In the genomic region with DNA sequence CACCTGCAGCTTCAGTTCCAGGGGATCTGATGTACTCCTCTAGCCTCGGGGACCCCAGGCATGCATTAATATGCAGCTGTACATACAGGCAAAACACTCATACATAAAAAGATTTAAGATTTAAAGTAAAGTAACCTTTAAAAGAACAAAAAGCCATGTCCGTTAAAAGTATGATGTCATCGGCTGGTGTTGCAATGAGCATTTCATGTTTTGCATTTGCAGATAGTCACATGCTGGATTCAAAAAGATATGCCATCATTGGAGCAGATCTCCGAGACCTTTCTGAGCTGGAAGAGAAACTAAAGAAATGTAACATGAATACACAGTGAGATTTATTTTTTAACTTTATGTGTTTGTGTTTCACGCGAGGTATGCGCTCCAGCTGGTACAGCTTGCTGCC, we compare ENCODE assay signal across 21 mouse cellular contexts. TPM values are rescaled to one million over a fixed set of nuclear protein-coding genes. Genes with fewer than 3 reads are reported as not detected.
"Had no signal": no experiment of that assay in that cellular context is flagged by ENCODE, and none has a peak within 500 bp of the region (broad histone marks: within the 10 kb centered on the region; RNA-seq: fewer than 3 reads in every experiment).

No protein-coding gene starts in this region.

- ATAC-seq: liver, postnatal 0 days; midbrain, embryonic 13.5 days had no signal

- DNase-seq: kidney, postnatal 10 days; kidney, postnatal 4 days; liver; liver, embryonic 13.5 days; liver, postnatal 0 days; right cerebral cortex, postnatal 4 days; spleen, adult 18-20 months; thymus, adult 18-20 months; thymus, postnatal 14 days had no signal

- H3K9me3 ChIP-seq: limb, embryonic 12.5 days; liver, embryonic 13.5 days; lung, embryonic 15.5 days; midbrain, embryonic 13.5 days; neural tube, embryonic 12.5 days had no signal

- H3K4me1 ChIP-seq: limb, embryonic 12.5 days; lung, embryonic 15.5 days; midbrain, embryonic 13.5 days; neural tube, embryonic 12.5 days had no signal

- H3K4me3 ChIP-seq: left cerebral cortex, adult 2 months; limb, embryonic 12.5 days; liver, embryonic 13.5 days; lung, embryonic 15.5 days; midbrain, embryonic 13.5 days; neural tube, embryonic 12.5 days had no signal

- H3K27ac ChIP-seq: left cerebral cortex, adult 2 months; limb, embryonic 12.5 days; liver, embryonic 13.5 days; lung, embryonic 15.5 days; midbrain, embryonic 13.5 days; neural tube, embryonic 12.5 days had no signal

- H3K4me2 ChIP-seq: limb, embryonic 12.5 days; liver, embryonic 13.5 days; lung, embryonic 15.5 days; midbrain, embryonic 13.5 days; neural tube, embryonic 12.5 days had no signal

- H3K27me3 ChIP-seq: limb, embryonic 12.5 days; liver, embryonic 13.5 days; lung, embryonic 15.5 days; midbrain, embryonic 13.5 days; neural tube, embryonic 12.5 days had no signal

- H3K36me3 ChIP-seq: lung, embryonic 15.5 days had no signal

- H3K9ac ChIP-seq: limb, embryonic 12.5 days; liver, embryonic 13.5 days; liver, postnatal 0 days; lung, embryonic 15.5 days; midbrain, embryonic 13.5 days; neural tube, embryonic 12.5 days had no signal

RNA-seq across cellular contexts. Expression of gene Aqp8, which starts 51.6 kb away (rescaled TPM):
- total RNA-seq: layer of hippocampus, adult 8-10 months; layer of hippocampus, postnatal 14 days; left cerebral cortex, adult 2 months; left cerebral cortex, postnatal 14 days; megakaryocyte-erythroid progenitor cell, adult 5-6 weeks; neutrophil, adult 5-6 weeks had no signal
- polyA plus RNA-seq: kidney, embryonic 14.5 days; lung, embryonic 15.5 days; midbrain, embryonic 13.5 days; stomach, embryonic 14.5 days had no signal
